Comparison of ENCODE assay signal across 14 mouse cellular contexts in the genomic region with DNA sequence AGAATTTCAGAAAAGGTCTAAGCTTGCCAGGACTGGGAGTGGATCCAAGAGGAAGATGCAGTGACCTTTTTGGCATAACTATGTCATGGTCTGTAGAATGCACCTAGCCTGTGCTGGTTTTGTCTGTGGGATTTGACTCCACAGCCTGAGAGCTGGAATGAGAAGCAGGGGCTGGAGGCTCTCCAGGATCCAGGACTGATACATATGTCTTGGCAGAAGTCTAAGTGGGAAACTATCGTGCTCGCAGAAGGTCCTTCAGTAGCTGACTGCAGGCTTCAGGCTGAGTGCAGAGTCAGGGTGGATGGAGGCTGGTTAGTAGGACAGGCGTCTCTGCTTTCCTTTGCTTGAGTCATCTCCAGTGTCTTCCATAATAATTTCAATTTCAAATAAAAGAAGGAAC.
A peak's percentile ranks its signal among the peaks of the same experiment; 100 is the strongest.
DNase-seq lines count a peak whose midpoint lies in the region; ATAC-seq lines count a peak whose summit lies in the region.
"Had no signal": no experiment of that assay in that cellular context is flagged by ENCODE, and none has a peak within 500 bp of the region (broad histone marks: within the 10 kb centered on the region; RNA-seq: fewer than 3 reads in every experiment).

No protein-coding gene starts in this region.

- WGBS in liver, embryonic 12.5 days (ENCODE audit: insufficient replicate concordance), result 66% methylated on average over 3 of the region's 3 CpGs
- WGBS in hindbrain, embryonic 13.5 days, result 93% methylated on average over 3 of the region's 3 CpGs

- intact Hi-C loops in left cerebral cortex, postnatal 36 days (cut with DNase I), result no loop called here

- peak; percentile 14 for DNase-seq in brain, embryonic 18.5 days (ENCODE audit: low read depth, low spot score)
- peak; percentile 92 for DNase-seq in cerebellum, adult 9-10 months
- DNase-seq in layer of hippocampus, adult 8-10 months (ENCODE audit: low spot score in 2 of 2), result peak; percentile 43 to 45
- peak; percentile 54 to 70 for DNase-seq in left cerebral cortex, postnatal 36 days (ENCODE audit: low spot score in 2 of 2)
- no peak for DNase-seq in heart, adult 18-20 months
- DNase-seq: gastrocnemius, postnatal 25 days; kidney, postnatal 14 days had no signal

- no peaks in the 10 kb centered on the region for H3K9me3 ChIP-seq in liver, embryonic 12.5 days (replicated peaks)
- H3K9me3 ChIP-seq in hindbrain, embryonic 13.5 days, result no peaks in the 10 kb centered on the region
- H3K9me3 ChIP-seq: G1E; lung, embryonic 15.5 days; neural tube, embryonic 15.5 days had no signal

- no peaks in the 10 kb centered on the region for H3K27me3 ChIP-seq in liver, embryonic 12.5 days (replicated peaks)
- H3K27me3 ChIP-seq in hindbrain, embryonic 13.5 days, result no peaks in the 10 kb centered on the region
- H3K27me3 ChIP-seq: lung, embryonic 15.5 days; neural tube, embryonic 15.5 days had no signal

- H3K4me1 ChIP-seq in liver, embryonic 12.5 days, result no peaks in the 10 kb centered on the region
- H3K4me1 ChIP-seq in hindbrain, embryonic 13.5 days (replicated peaks), result no peaks in the 10 kb centered on the region
- H3K4me1 ChIP-seq: lung, embryonic 15.5 days; neural tube, embryonic 15.5 days had no signal

- no peak overlapping the region for H3K9ac ChIP-seq in liver, embryonic 12.5 days
- H3K9ac ChIP-seq in hindbrain, embryonic 13.5 days, result no peak overlapping the region
- H3K9ac ChIP-seq: lung, embryonic 15.5 days; neural tube, embryonic 15.5 days had no signal

- no peaks in the 10 kb centered on the region for H3K36me3 ChIP-seq in liver, embryonic 12.5 days
- H3K36me3 ChIP-seq in hindbrain, embryonic 13.5 days, result no peaks in the 10 kb centered on the region
- H3K36me3 ChIP-seq: G1E; lung, embryonic 15.5 days; neural tube, embryonic 15.5 days had no signal

- no peak overlapping the region for H3K4me3 ChIP-seq in liver, embryonic 12.5 days
- H3K4me3 ChIP-seq in hindbrain, embryonic 13.5 days, result no peak overlapping the region
- H3K4me3 ChIP-seq: lung, embryonic 15.5 days; neural tube, embryonic 15.5 days had no signal

- no peak overlapping the region for H3K4me2 ChIP-seq in liver, embryonic 12.5 days
- H3K4me2 ChIP-seq in hindbrain, embryonic 13.5 days, result no peak overlapping the region
- H3K4me2 ChIP-seq: lung, embryonic 15.5 days; neural tube, embryonic 15.5 days had no signal

- ATAC-seq in liver, embryonic 12.5 days, result no peak
- no peak for ATAC-seq in inflammation-experienced regulatory T-cells, adult 6 months
- no peak for ATAC-seq in hindbrain, embryonic 13.5 days (ENCODE audit: low FRiP score)
- ATAC-seq: hindbrain, embryonic 16.5 days had no signal

- H3K27ac ChIP-seq in liver, embryonic 12.5 days, result no peak overlapping the region
- H3K27ac ChIP-seq in hindbrain, embryonic 13.5 days, result no peak overlapping the region
- H3K27ac ChIP-seq: lung, embryonic 15.5 days; neural tube, embryonic 15.5 days had no signal

Comparison
In these comparisons a context has a peak if more than half of its experiments do, and no peak if none do; other contexts are left out.
1. DNase-seq: peak in brain, embryonic 18.5 days (single experiment), cerebellum, adult 9-10 months (single experiment), layer of hippocampus, adult 8-10 months (2 of 2) and left cerebral cortex, postnatal 36 days (2 of 2); none in heart, adult 18-20 months (0 of 2).